Mouse (Mus musculus): ENCODE results near the gene Wdr89. TPM values are rescaled to one million over a fixed set of nuclear protein-coding genes. Genes with fewer than 3 reads are reported as not detected.
A peak's percentile ranks its signal among the peaks of the same experiment; 100 is the strongest.

Wdr89 gene
- total RNA-seq, 2 experiments from 2014 or later = 3.5 to 3.8 TPM

DNA sequence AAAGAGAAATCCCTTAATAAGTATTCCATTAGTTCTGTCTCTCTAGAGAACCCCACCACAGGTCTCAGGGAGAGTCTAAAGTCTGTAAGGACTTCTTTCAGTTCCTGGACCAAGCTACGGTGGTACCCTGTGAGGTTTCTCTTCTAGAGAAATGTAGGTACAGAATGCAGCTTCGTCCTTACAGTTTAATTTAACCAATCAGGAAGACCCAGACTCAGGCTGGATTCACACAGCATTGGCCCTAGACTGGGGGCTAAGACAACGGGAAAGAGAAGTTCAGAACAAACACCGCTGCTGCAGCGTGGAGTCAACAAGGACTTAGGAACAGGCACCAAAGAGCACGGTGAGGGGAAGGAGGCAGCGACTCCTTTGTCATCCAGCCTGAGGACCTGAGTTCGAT, 52.5 kb downstream of the Wdr89 start:
- no peak for DNase-seq (ENCODE audit: low spot score in 2 of 2)

DNA sequence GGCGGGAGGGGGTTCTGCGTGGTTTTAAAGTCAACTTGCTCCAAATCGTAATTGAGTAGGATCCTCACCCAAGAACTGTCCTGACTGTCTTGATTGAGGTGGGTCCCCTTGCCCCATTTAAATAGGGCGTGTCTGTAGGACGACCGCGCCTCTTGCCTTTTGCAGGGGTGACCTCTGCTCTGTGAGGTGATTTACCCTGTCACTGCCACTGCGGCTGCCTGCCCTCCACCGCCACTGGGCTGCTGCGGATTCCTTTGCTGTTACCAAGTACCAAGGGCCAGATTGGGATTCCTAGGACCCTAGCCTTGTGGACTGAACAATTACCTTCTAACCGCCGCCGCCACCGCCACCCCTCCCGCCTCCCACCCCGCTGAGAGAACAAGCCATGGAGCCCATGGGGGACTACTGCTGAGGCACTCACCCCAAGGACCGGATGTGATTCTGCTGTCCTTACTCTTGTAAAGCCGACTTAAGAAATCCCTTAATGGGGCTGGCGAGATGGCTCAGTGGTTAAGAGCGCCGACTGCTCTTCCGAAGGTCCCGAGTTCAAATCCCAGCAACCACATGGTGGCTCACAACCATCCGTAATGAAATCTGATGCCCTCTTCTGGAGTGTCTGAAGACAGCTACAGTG, 53.1 kb downstream of the Wdr89 start:
- DNase-seq (ENCODE audit: low spot score in 2 of 2) = no peak

DNA sequence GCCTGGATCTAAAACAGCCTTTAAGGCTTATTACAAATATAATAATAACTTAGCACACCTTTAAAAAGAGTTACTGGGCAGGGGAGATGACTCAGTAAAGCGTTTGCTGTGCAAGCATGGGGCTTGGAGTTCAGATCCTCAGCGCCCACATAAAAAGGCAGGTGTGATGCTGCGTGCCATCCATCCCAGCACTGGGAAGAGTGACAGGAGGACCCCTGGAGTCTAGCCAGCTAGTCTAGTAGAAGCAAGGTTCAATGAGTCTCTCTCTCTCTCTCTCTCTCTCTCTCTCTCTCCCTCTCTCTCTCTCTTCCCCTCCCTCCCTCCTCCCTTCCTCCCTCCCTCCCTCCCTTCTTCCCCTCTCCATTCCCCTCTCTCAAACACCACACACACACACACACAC, 53.8 kb downstream of the Wdr89 start:
- no peak for DNase-seq (ENCODE audit: low spot score in 2 of 2)

DNA sequence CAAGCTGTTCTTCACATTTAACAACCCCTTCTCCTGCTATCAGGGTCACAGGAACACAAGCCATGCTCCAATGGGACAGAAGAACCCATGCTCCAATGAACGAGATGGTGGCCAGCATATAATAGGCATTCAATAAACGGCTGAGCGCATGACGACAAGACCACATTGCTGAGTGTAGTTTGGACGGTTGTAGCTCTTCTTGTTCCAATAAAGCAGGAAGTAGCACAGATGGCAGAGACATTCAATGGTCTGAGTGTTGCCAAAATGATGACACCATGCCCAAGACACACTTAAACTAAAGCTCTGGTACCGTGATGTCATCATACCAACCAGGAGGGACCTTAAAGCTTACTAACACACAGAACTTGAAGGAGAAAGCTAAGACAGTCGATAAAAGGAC, 56.6 kb downstream of the Wdr89 start:
- DNase-seq (ENCODE audit: low spot score in 2 of 2) = peak in 1 of 2 experiments; percentile 40

DNA sequence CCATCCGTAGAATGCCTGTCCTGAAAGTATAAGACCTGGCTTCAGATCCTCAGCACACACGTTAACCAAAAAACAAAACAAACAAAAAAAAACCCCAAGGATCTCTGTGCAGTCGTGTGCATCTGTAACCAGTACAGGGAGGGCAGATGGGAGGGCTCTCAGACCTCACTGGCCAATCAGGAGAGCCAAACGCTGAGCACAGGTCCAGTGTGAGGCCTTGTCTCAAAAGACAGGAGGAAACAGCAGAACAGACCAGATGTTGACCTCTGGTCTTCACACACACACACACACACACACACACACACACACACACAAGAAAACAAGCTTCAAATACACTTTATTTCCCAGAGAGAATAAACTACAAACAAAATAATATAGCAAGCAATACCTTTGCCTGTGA, 69.8 kb downstream of the Wdr89 start:
- no peak for DNase-seq (ENCODE audit: low spot score in 2 of 2)

DNA sequence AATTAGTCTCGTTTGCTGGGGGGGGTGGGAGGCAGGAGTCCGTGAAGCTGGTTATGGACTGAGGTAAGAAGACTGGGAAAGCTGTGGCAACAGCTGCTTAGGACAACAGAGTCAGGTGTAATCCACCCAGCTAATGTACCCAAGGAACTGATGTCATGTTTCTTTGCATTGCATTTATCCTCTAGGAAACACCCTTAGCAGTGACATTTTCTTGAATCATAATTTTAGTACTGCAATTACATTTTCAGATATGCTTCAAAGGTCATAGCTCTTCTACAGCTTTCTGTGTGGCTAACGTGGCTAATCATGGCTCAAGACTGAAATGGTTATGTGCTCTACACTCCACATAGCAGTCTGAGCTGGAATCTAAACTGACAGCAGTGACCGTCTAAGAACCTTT, 70.3 kb downstream of the Wdr89 start:
- DNase-seq (ENCODE audit: low spot score in 2 of 2) = no peak

DNA sequence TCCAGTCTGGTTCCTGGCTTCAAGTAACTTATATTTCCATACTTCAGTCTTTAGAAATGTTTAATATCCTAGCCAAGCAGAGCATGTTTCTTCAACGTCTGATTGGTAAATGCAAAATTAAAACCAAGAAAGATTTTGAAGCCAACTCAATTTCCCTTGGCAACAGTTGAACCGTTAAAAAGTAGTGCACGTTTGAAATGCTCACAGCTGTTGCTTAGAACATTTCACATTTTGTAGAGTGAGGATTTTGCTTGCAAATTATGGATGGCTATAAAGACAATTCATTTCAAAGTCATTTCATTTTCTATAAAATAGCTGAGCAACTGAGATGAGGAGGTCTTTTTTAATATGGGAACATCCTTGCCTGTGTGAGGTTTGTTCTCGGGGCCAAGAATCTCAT, 71.6 kb downstream of the Wdr89 start:
- peak in 1 of 2 experiments; percentile 42 for DNase-seq (ENCODE audit: low spot score in 2 of 2)

DNA sequence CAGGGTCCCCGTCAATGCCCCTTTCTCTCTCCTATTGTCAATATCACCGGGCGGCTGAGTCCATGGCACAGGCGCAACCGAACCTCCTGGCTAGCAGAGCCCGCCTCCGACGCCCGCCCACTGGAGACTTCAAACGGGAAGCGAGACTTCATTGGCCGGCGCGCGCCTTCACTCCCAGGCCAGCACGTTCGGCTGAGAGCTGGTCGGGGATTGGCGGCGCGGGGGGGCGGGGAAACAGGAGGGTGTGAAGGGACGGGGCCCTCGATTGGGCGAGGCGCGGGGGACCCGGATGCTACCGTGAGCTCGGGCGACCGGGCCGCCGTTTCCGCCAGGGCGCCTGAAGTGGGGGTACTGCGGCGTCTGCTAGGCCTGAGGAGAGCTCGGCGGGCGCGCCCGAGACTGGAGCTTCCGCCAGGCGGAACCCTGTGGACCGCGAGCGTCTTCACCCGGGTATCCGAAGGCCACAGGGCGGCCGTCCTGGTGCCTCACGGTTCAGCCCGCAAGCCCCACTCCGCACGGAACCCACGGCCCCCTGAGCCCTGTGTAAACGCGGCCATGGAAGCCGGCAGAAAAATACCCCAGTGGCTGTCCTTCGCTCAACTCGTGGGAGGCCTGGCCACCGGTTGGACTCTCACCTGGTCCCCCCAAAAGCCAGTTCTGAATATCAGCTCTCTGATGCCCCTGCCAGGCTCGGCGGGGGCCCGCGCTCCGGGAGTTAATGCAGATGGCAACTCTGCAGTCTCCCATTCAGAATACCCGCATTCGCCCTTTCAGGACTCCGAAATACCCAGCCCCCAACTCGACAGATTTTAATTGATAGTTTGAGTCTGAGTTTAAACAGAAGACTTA, 73.0 kb downstream of the Wdr89 start, which contains the start of gene Ppp2r5e:
TSS of gene Ppp2r5e (minus strand) at position 92 of the 849 bp plus-strand sequence.
- DNase-seq (ENCODE audit: low spot score in 2 of 2) = peak; percentile 99

DNA sequence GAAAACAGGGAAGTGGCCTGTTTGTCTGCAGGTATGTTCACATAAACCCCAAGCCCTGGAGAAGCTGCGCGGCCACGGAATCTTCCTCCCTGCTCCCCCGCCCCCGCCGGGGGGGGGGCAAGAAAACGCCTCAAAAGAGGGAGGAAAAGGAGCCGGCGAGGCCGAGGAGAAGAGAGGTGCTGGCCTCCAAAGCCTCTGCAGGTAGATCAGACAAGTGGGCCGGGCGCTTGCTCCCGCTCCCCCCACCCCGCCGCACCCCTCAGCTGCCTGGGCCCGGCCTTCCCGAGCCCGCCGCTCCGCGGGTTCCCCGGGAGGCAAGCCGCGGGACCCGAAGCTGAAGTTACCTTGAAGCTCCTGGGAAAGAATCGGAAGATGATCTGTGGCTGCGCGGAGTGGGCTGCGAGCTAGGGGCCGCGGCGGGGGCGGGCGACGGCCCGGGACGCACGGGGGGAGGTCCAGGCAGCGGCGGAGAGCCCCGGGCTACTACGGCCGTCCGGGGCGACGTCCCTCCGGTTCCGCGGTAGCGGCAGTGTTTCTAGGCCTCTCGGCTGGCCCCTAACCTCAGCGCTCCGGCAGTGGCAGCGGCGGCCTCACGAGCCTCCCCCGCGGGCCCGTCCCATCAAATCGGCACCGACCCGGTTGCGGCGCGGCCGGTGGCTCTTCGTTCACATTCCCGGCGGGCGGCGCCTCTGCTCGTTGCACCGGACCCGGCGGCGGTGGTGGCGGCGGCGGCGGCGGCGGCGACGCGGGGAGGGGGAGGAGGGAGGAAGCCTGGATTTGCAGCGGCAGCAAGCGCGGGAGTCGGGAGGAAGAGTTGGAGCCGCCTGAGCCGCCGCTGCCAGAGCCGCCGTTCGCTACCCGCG, 73.8 kb downstream of the Wdr89 start:
- DNase-seq (ENCODE audit: low spot score in 2 of 2) = peak; percentile 17 to 24

DNA sequence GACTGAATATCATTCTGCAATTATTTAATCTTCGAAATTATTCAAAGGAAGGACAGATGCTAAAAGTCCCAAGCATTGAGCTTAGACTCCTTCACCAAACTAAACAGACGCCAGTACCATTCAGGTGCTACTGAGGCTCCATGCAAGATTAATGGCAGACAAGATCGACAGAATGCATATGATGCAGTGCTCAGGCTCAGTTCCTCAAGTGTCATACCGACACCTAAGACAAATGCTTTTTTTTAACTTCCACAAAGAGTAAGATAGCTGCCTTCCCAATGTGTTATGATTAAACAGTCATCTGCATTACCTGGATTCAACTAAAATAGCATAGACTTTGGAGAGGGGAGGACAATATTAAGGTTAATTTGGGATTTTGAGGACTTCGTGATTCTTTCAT, 74.9 kb downstream of the Wdr89 start:
- DNase-seq (ENCODE audit: low spot score in 2 of 2) = no peak

DNA sequence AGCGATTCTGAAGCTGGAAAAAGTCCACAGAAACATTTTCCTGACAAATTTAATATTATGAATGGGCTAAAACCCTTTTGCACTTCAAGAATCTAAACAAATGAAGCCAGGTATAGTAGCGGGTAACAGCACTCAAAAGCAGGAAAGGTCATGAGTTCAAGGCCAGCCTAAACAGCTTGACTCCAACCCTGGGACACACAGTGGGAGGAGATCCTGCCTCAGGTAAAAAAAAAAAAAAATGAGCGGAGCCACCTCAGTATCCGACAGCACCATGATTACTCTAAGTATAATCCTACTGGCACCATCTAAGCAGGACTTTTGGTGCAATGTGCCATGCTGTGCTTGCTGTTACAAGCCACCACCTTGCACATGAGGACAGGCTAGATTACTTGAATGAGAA, 75.5 kb downstream of the Wdr89 start:
- no peak for DNase-seq (ENCODE audit: low spot score in 2 of 2)

DNA sequence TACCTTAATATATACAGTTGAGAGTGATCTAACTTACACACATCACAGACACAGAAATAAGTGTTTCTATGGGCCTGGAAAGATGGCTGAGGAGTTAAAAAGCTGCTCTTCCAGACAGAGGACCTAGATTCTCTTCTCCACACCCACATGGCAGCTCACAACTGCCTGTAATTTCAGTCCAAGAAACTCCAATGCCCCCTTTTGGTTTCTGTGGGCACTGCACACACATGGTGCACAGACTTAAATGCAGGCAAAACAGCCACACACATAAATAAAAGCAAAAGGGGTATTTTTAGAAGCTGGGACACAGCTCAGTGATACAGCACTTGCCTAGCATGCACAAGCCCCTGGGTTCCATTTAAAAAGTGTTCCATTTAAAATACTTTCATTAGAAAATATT, 81.8 kb downstream of the Wdr89 start:
- DNase-seq (ENCODE audit: low spot score in 2 of 2) = no peak

DNA sequence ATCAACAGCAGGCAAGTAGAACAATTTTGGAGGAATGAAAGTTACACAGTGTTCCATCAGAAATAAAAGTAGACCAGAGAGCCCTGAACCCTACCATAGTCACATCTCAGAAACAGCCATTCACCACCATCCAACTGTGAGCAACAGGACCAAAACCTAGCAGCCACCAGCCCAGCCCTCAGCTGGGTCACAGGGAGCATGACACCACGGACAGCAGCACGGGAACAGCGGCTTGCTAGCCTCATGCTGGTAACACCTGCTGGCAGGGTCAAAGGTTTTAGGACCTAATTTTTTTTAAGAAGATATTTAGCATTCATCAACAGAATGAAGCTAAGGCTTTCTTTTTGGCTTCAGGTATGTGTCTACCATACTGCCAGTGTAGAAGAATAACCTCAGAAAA, 85.6 kb downstream of the Wdr89 start:
- DNase-seq (ENCODE audit: low spot score in 2 of 2) = no peak

Other genes starting within 250 kb of the Wdr89 start
- gene Ppp2r5e, start 73.3 kb downstream of the Wdr89 start, total RNA-seq (2021) = 10 to 100 TPM; 79.2 to 79.8 TPM
- gene Sgpp1, start 66.2 kb upstream of the Wdr89 start, total RNA-seq (2021) = 10 to 100 TPM; 32.2 to 34.2 TPM
- gene Syne2, start 148.6 kb upstream of the Wdr89 start, total RNA-seq (2021) = 10 to 100 TPM; 19.0 to 21.1 TPM

All from layer of hippocampus, adult 18-20 months (tissue).